Mouse (Mus musculus): ENCODE results near the gene Adra1b.

Adra1b gene

GRCm38 (mm10) chr11:43728737-43729301, 172.2 kb downstream of the Adra1b start:
- no peak for DNase-seq (ENCODE audit: low spot score in 2 of 2)

DNA sequence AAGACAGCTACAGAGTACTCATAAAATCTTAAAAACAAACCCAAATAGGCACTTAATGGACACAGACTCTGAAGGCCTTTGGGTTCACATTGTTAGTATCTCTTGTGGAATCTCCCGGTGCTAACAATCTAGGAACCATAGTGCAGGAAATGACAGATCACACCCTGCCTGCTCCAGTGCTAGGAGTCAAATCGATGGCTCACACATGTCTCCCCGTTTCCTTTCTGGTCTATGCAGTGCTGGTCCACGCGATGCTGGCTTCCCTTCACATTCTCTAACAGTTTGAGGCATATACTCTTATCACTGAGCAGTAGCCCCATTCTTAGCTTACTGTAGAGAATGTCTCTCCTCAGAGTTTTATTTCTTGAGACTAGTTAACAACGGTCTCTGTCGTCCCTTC, 173.2 kb downstream of the Adra1b start:
- no peak for DNase-seq (ENCODE audit: low spot score in 2 of 2)
